Mouse (Mus musculus) ovary, postnatal 36 days (tissue): Measurements from ENCODE around the gene 4921539E11Rik.

Source experiments
- DNase-seq: peaks from one replicate; pipeline ENCODE4 v3.0.0; 2022; ENCODE audit warnings: low spot score, mixed read lengths

The 4921539E11Rik gene

GRCm38 (mm10) chr4:103290763-103291162 is at the start of gene 4921539E11Rik:
Gene 4921539E11Rik, minus strand, starts transcription at chr4:103290863.
- DNase-seq = no peak

DNA sequence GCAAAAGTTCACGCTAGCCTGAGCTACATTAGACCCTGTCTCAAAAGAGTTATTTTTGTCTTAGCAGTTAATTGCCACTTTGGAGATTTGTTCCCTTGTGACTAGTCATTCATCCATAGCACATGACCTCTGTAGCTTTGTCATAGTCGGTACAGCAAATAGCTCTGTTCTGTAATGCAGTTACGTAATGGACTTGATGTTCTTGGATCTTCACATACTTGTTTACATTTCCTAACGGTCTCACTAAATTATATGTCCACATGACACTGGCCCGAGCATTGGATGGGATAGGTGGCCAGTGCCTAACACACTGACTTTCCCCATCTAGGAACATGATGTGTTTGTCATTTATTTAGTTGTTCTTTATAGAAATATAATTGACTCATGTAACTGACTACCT is 44.5 kb upstream of the 4921539E11Rik start:
- no peak for DNase-seq

DNA sequence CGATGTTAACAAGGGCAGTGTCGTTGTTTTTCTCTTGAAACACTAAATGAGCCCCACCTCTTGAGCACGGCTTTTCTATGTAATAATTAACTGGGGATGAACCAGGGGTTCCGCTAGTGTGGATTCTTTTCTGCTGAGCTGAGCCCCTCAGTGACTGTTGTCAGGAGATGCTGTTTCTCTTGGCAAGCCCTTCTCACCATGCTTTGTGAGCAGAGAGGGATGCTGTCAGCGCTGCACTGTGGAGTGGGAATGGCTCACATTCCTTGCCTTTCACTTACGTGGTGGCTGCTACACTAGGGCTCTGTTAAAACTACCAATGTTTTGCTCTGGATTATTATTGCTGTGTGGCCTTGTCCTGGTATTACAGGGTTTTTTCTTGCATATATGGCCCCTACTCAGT is 38.7 kb upstream of the 4921539E11Rik start:
- no peak for DNase-seq

GRCm38 (mm10) chr4:103326994-103327393 is 36.3 kb upstream of the 4921539E11Rik start:
- DNase-seq = peak; percentile 46

DNA sequence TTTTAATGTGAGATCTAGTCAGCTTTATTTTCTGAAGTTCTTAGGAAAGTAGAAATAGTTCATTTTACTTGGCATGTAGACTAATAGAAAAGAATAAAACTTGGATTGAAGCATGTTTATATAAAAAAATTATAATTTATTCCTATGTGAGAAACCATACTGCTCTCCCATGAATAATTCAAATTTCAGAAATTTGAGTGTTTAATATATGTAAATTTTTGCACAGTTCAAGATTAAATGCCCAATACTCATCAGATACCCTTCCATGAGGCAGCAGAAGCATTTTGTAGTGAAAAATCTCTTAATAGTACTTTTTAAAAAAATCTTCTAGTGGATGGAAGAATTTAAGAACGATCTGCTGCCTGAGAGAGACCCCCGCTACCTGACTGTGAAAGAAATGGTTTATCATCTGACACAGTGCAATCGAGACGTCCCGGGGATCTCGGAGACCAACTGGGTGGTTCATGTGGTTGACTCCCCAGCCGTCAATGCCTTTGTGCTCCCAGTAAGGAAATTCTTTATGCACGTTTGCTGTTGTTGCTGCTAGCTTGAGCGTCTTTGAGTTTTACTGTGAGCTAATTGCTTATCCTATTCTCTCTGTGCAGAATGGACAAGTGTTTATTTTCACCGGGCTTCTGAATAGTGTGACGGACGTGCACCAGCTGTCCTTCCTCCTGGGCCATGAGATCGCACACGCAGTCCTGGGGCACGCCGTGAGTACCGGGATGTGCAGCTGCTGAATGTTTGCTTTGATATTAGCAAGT is 34.2 kb upstream of the 4921539E11Rik start:
- DNase-seq = no peak

GRCm38 (mm10) chr4:103321461-103321860 is 30.8 kb upstream of the 4921539E11Rik start:
- DNase-seq = no peak

DNA sequence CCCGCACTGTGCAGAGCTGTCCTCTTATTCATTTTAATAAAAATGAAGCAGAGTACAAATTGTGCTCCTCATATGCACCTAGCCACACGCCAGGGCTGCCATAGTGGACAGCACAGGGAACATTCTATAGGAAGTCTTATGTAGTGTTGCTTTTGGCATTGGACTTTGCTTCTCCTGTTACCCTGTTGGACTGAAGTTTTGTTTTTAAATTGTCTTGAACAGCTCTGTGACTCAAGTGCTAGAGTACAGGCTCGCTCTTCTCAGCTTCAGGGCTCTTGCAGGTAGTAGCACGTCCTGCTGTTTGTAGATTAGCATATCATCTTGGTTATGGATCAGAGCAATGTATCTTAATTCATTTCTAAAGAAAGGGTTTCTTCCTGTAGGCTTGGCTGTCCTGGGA is 25.2 kb upstream of the 4921539E11Rik start:
- DNase-seq = no peak

GRCm38 (mm10) chr4:103314526-103314910 is 23.9 kb upstream of the 4921539E11Rik start:
- DNase-seq = no peak

GRCm38 (mm10) chr4:103313587-103314525 is 23.2 kb upstream of the 4921539E11Rik start, which contains the start of gene Oma1:
Gene Oma1, plus strand, starts transcription at chr4:103313812.
- peak; percentile 99 for DNase-seq

DNA sequence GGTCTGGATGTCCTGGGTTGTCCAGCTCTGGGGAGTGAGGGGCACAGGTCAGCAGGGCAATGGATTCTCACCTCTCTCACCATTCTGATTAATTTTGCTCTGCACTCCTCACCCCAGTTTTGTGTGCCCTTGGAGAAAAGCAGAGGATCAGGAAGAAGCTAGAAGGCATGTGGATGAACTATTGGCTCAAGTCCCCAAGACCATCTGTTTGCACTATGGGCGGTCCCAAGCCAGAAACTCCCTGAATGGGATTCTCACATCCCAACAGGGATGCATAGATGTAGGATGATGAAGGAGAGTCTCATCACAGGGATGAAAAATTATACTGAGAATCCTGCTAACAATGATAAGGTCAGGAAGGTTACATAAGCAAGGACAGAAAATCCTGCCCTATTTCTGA is 13.2 kb upstream of the 4921539E11Rik start:
- DNase-seq = no peak

DNA sequence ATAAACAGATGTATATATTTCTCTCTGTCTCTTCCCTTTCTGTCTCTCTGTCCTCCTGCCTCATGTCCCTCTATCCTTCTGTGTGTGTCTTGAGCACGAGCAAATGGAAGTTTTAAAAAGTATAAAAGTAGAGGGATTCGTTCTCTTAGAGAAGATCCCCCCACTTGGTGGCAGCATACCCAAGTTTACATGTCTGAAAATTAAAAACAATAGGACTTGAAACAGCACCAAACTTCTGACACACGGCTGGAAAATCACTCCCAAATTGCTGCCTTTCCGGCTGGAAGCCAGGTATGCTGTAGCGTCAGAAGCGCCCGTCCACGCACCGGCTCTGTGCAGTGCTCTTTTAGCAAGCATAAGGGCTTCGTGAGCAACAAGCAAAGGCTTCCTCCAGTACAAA is 8.7 kb upstream of the 4921539E11Rik start:
- peak; percentile 6 for DNase-seq

DNA sequence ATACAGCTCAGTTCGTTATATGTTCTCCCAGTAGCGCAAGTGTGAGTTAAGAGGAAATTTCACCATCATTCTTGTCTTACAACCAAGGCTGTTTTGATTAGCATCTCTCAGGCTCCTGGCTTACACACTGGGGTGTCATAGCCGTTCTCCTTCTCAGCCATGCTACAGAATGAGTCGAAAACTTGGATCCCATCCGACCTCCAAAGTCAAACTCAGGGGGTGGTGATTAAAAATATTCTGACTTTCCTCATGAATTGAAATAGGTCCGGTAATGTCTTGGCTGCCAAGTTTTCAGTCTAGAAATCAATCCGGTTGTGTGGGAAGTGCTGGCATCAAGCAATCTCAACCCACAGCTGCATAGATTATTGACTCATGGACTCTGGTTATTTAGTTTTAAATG is 2.3 kb downstream of the 4921539E11Rik start:
- DNase-seq = no peak

DNA sequence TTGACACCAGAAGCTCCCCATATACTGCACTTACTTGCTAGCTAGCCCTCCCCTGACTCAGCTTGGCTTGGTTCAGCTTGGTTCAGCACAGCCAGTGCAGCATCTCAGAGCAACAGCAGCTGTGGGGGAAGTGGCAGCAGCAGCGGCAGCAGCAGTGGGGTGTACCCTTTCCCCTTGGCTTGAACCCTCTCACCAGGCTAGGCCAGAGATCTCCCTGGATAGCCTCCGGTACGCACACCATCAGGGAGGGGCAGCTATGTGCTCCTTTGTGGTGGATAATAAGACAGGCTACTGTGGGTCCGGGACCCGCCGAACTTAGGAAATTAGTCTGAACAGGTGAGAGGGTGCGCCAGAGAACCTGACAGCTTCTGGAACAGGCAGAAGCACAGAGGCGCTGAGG is 17.6 kb downstream of the 4921539E11Rik start:
- DNase-seq = no peak

DNA sequence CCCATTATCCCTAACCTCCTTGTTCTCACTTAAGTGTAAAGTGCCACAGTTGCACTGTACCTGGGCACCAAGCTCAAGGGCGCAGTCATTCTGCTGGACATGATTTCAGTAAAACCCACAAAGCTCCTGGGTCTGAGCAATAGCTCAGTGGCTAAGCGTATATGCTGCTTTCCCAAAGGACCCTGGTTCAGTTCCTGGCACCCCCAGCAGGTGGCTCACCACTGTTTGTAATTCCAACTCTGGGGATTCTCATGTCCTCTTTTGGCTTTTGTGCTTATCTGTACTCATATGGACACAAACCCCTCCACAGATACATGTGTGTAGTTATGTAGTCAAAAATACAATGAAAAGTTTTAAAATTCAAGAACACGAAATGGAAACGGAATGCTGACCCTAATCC is 21.3 kb downstream of the 4921539E11Rik start:
- peak; percentile 4 for DNase-seq

DNA sequence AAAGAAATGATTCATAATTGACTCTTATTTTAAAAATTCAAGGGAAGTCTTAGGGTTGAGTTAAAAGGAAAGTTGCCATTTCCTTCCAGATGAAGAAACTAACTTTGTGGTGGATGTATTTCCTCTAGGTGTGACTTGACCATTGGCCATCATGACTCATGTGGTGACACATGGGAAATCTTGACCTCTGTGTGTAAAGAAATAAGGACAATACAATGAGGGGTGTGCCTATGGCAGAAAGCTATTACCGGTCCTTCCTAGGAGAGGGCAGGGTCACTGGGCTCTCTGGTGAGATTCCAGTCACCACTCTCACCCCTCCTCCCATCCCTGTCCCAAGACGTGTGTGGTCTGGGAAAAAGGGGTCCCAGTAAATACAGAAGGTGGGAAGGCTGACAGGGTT is 25.5 kb downstream of the 4921539E11Rik start:
- DNase-seq = no peak

- DNase-seq = no peak
Measured at GRCm38 (mm10) chr4:103263812-103264396, 26.8 kb downstream of the 4921539E11Rik start.

- DNase-seq = no peak
Measured at GRCm38 (mm10) chr4:103263378-103263777, 27.3 kb downstream of the 4921539E11Rik start.

- DNase-seq = no peak
Measured at GRCm38 (mm10) chr4:103258817-103259216, 31.8 kb downstream of the 4921539E11Rik start.

DNA sequence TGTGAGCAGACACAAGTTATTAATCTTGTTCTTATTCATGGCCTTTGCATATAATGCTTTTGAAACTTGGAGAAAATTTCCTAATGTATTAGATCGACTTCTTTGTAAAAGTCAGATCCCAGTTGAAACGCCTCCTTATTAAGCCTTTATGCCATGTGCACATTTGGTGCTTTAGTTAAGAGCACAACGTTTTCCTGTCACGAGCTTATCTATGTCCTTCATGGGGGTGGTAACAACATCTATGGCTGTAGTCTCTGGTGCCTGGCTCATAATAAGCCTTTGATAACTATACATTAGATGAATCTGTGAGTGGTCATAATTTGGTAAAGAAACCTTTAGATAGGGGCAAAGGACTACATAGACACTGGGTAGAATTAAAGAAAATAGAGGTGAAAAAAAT is 36.8 kb downstream of the 4921539E11Rik start:
- DNase-seq = no peak

GRCm38 (mm10) chr4:103249436-103250085 is 41.1 kb downstream of the 4921539E11Rik start:
- DNase-seq = peak; percentile 9

DNA sequence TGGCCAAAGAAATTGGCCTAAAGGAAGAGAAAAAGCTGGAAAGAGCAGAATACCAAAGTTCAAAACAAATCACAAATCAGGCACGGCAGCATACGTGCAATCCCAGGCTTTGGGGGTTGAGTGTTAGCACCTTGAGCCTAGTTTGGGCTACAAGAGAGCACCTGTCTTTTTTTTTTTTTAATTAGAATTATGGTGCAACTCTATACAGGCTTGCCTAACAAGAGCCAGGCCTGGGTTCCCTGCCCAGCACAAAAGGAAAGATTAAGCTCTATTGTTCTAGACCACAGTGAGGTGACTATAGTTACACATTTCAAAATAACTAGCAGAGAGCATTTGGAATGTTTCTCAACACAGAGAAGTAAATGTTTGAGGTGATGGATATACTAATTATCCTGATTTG is 42.9 kb downstream of the 4921539E11Rik start:
- no peak for DNase-seq

DNA sequence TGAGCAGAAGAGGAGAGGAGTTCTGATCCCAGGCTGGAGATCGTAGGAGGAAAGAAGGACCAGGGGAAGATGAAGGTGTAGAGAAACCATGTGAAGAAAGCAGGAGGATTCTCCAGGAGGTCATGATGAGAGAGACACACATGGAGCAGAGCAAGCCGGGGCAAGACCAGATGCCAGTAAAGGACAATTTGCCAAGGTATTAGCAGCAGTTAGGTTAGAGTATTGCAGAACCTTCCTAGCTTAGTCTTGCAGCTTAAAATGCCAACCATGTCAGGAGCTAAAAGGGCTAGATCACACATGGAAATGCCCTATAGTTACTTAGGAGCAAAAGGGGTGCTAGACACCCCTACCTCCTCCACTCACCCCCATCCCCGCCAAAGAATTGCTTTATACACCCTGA is 43.4 kb downstream of the 4921539E11Rik start:
- no peak for DNase-seq
